Mouse (Mus musculus): ENCODE data around the gene Zc3h18.

Gene Zc3h18

GRCm38 (mm10) chr8:122376365-122377231 lies at the start of gene Zc3h18:
TSS of gene Zc3h18 (plus strand) at chr8:122376609.
- DNase-seq: peak; percentile 99

GRCm38 (mm10) chr8:122329072-122329471 lies 47.3 kb upstream of the Zc3h18 start:
- no peak for DNase-seq

DNA sequence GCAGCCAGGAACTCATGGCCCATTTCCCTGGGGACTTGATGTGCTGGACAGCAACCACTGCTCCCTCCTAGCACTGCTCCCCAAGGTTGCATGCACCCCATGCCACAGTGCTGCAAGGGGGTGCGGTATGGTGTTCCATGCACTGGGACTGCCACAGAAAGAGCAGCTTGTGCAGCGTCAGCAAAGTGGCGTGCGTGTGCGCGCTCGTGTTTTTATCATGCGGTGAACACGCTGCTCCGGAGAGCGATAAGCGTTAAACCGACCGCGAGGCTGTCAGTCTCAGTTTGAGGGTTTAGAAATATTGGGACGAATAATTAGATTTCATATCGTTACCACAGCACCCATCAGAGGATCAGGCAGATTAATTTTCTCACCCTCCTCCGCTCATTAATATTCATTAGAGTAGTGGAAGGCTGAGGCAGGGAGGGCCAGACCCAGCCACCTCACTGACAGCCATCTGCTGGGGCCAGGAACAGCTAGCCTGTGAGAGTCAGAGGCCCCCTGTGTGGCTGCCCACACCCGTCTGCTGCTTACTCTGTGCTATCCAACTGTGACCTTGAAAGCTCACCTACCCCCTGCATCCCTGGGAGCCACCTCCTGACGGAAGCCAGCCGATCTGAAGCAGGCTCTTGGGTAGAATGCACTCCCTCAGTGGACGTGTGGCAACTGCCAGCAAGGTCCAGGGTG lies 46.7 kb upstream of the Zc3h18 start:
- no peak for DNase-seq

DNA sequence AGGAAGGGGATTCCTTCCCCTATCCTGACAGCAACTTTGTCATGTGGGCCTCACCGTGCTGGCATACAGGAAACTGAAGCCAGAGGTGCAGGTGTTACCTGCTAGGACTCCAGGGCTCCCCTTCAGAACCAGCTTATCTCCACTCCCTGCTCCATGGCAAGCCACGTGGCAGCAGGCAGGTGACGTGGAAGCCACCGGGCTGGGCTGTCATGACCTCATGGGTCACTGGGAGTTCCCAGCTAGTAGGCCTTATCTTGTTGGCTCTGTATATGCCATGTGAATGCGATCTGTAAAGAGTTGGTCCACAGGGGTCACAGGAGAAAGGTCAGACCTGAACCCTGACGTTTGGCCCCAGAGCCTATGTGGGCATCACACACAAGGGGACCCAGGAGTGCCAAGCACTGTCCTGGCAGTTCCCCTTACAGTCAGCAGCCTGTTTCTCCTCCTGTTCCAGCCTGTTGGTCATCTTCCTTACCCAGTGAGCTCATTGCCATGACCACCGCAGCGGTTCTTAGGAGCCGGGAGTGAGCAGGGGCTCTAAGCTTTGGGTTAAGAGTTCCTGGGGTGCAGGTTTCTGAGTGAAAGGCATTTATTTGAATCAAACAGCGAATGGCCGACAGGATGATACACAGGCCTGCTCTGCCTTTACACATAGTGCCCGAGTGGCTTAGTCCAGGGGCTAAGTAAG lies 45.8 kb upstream of the Zc3h18 start:
- no peak for DNase-seq

DNA sequence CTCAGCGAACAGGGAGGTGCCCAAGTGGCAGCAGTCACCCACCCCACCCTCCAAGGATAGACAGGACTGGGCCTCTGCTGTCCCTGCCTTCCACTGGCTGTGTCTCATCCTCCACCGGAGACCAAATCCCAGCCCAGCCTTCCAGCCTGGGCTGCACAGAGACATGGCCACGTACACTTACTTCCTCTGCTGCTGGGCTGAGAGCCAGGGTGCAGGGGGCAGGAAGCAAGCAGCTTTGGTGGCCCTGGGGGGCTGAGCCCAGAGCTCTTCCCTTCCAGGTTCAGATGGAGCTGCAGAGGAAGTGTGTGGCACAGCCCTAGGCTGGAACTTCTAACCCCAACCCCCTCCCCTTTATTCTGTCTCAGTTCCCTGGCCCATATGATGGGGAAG lies 45.3 kb upstream of the Zc3h18 start:
- peak; percentile 64 for DNase-seq

DNA sequence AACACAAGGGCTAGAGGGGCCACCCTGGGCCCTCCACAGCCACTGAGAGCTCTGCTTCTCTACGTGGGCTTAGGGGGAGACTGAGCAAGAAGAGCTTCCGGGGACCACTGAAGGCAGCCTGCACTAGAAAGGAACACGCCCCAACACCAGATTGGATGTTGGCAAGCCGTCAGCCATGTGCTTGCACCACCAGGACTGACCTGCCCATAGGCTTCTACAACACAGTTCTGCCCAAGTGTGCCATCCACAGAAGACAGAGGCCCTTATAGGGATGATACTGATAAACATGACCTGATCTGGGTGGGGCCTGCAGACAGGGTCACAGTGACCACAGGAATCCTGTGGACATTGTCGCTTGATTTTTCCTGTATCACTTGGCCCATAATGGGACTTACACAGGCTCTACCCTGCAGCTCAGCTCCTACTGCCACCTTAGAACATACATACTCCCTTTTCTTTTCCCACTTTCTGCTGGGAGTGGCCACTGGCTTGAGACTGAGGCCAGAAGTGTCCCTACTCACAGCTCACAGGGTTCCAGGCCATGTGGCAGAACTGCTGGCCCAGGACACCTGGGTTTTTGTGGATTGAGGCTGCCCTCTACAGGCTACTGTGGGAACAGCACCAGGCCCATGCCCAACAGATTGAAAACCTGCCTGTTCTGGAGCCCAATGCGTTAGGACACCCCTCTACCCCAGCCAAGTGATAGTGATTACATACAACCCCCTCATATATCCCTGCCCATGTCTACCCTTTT lies 43.5 kb upstream of the Zc3h18 start:
- peak; percentile 88 for DNase-seq

DNA sequence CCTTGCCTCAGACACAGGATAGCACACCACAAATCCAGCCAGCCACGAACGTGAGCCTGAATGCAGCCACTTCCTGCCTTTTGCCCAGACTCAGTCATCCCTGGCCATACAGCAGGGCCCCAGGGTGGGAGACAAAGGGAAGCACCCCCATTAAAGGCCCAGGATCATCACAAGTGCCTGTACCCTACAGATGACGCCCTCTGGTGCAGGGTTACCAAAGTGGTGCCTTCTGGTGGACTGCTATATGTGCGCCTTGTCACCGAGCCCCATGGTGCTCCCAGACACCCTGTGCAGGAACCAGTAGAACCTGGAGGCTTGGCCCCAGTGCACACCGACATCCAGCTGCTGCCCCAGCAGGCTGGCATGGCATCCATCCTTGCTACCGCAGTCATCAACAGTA lies 42.9 kb upstream of the Zc3h18 start:
- no peak for DNase-seq

GRCm38 (mm10) chr8:122334791-122335490 lies 41.5 kb upstream of the Zc3h18 start:
- no peak for DNase-seq

- DNase-seq: peak; percentile 32
Observed at GRCm38 (mm10) chr8:122335638-122336250, 40.7 kb upstream of the Zc3h18 start.

GRCm38 (mm10) chr8:122336251-122336910 lies 40.0 kb upstream of the Zc3h18 start:
- DNase-seq: peak; percentile 55

DNA sequence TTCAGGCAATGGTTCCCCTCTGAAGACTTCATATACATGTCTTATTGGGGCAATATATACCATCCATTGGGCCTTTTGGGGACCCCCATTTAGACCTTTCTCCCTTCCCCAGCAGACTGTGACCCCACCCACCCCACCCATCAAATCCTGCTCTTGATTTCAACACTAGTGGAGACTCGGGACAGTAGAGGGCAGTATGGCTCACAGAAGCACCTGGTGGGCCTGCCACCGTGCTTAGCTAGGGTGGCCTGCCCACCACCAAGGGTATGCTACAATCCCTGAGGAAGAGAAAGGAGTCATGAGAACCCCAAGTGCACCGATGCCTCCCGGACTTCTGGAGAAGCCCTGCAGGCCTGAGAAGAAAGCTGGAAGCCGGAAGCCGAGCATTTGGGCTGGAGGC lies 37.6 kb upstream of the Zc3h18 start:
- DNase-seq: no peak

GRCm38 (mm10) chr8:122340761-122341160 lies 35.6 kb upstream of the Zc3h18 start:
- DNase-seq: no peak

- DNase-seq: no peak
Observed at GRCm38 (mm10) chr8:122341790-122342189, 34.6 kb upstream of the Zc3h18 start.

DNA sequence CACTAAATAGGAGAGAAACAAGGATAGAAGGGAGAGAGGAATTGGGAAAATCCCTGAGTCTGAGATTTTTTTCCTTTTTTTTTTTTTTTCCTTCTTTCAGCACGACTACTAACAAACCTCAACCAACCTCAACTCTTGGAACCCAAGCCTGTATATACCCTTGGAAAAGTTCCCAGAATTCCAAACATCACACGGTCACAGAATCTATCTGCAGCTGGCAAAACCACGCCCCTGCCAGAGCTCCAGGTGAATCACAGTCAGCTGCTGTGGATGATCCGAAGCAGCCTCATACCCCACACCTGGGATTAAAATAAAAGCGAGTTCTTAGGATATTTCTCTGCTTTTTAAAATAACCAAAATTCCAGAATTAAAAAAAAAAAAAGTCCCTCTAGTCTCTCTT lies 34.0 kb upstream of the Zc3h18 start:
- no peak for DNase-seq

DNA sequence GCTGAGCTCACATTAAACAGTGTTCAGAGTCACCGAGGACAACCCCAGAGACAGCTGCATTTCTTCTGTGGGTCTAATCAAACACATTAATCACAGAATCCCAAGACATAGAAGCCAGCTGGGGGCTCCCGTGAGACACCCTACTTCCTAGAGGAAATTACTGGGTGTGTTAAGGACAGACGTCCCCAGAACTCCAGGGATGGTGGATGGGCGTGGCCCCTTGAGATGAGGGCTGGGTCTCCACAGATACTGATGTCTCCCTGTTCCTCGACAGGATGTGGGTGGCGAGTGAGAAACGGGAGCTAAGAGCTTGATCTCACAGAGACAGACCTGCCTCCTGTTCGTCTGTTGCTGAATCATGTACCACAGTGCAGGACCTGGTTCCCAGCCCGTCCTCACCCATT lies 33.6 kb upstream of the Zc3h18 start:
- DNase-seq: peak; percentile 43

DNA sequence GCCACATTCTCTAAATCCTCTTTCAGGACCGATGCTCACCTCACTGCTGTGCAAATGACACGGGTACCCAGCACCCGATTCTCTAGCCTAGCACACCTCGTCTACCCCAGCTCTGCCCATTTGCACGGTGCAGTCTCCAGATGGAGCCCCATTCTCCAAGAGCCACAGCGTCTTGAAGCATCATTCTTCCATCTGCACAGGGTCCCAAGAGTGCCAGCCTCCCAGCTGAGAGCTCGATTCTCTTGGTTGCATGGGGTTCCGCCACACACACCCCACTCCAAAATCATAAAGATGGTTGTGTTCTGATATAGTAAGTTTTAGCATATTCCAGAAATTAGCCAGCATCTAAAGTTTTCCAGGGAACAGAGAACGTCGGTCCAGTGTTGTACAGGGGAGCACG lies 33.1 kb upstream of the Zc3h18 start:
- no peak for DNase-seq

GRCm38 (mm10) chr8:122343758-122344157 lies 32.7 kb upstream of the Zc3h18 start:
- DNase-seq: peak; percentile 21

- no peak for DNase-seq
Observed at GRCm38 (mm10) chr8:122344219-122344618, 32.2 kb upstream of the Zc3h18 start.

GRCm38 (mm10) chr8:122345181-122346095 lies 31.0 kb upstream of the Zc3h18 start:
- DNase-seq: no peak

Measured in kidney, adult 9 months (tissue).